ENCODE assay signal across 9 mouse cellular contexts in genomic region chr7:139943674-139944281, GRCm38 (mm10). TPM values are rescaled to one million over a fixed set of nuclear protein-coding genes. Genes with fewer than 3 reads are reported as not detected.
DNase-seq lines count a peak whose midpoint lies in the region; ATAC-seq and TF ChIP-seq lines count a peak whose summit lies in the region.
"Had no signal": no experiment of that assay in that cellular context is flagged by ENCODE, and none has a peak within 500 bp of the region (broad histone marks: within the 10 kb centered on the region; RNA-seq: fewer than 3 reads in every experiment).

Gene Utf1 (plus strand): TSS chr7:139943789.

- no peak for TF ChIP-seq EP300 in heart, adult 2 months (IDR thresholded peaks at IDR 0.05; ENCODE audit: insufficient read depth, low read depth, low read length)

- ATAC-seq in forebrain, embryonic 13.5 days: peak; percentile 36; the same call in 1 of the 2 replicates
- peak; percentile 70 for ATAC-seq in intestine, embryonic 15.5 days
- ATAC-seq in lung, embryonic 15.5 days (ENCODE audit: borderline replicate concordance, extremely low read depth, low FRiP score, low TSS enrichment): peak; percentile 68

- H3K36me3 ChIP-seq in heart, adult 2 months (ENCODE audit: control insufficient read depth, insufficient read depth, low read length): no peaks in the 10 kb centered on the region
- H3K36me3 ChIP-seq in forebrain, embryonic 13.5 days (ENCODE audit: poor library complexity, severe bottlenecking): no peaks in the 10 kb centered on the region
- H3K36me3 ChIP-seq in intestine, embryonic 15.5 days: no peaks in the 10 kb centered on the region
- H3K36me3 ChIP-seq in lung, embryonic 15.5 days: no peaks in the 10 kb centered on the region
- H3K36me3 ChIP-seq: G1E had no signal

- no peak within 1 kb of the TSS for H3K27ac ChIP-seq in heart, adult 2 months
- H3K27ac ChIP-seq in forebrain, embryonic 13.5 days: no peak within 1 kb of the TSS
- H3K27ac ChIP-seq in intestine, embryonic 15.5 days: no peak within 1 kb of the TSS
- no peak within 1 kb of the TSS for H3K27ac ChIP-seq in lung, embryonic 15.5 days

- intact Hi-C loops in heart, adult 2 months (cut with DNase I): loop anchor here (1.0 kb wide), 1 partner anchor 16 kb away; no protein-coding TSS in a partner anchor

- no peak for TF ChIP-seq CTCF in heart, adult 2 months (IDR thresholded peaks at IDR 0.05)

- peak within 1 kb of the TSS; percentile 17 for H3K4me3 ChIP-seq in heart, adult 2 months
- H3K4me3 ChIP-seq in forebrain, embryonic 13.5 days: peak within 1 kb of the TSS; percentile 35
- H3K4me3 ChIP-seq in intestine, embryonic 15.5 days (replicated peaks): peak within 1 kb of the TSS; percentile 37
- peak within 1 kb of the TSS; percentile 32 for H3K4me3 ChIP-seq in lung, embryonic 15.5 days

- peaks cover 22% of the 10 kb centered on the region for H3K27me3 ChIP-seq in heart, adult 2 months (ENCODE audit: control insufficient read depth, insufficient read depth, low read length)
- peaks cover 88% of the 10 kb centered on the region for H3K27me3 ChIP-seq in forebrain, embryonic 13.5 days
- H3K27me3 ChIP-seq in intestine, embryonic 15.5 days (replicated peaks): peaks cover 57% of the 10 kb centered on the region
- H3K27me3 ChIP-seq in lung, embryonic 15.5 days: peaks cover 89% of the 10 kb centered on the region

- DNase-seq in heart, adult 2 months: peak; percentile 24 to 41
- no peak for DNase-seq in heart, adult 11 months
- peak; percentile 23 for DNase-seq in T-cell, adult 2 months (ENCODE audit: low spot score)
- DNase-seq in retina, embryonic 14.5 days (ENCODE audit: low spot score): peak; percentile 44
- DNase-seq in layer of hippocampus, adult 9-10 months (ENCODE audit: low spot score): no peak

- WGBS in heart, adult 2 months: 2% methylated on average over 59 of the region's 59 CpGs
- WGBS in forebrain, embryonic 13.5 days: 1% methylated on average over 59 of the region's 59 CpGs
- WGBS in intestine, embryonic 15.5 days: 1% methylated on average over 59 of the region's 59 CpGs
- 2% methylated on average over 59 of the region's 59 CpGs for WGBS in lung, embryonic 15.5 days

- no peaks in the 10 kb centered on the region for H3K79me2 ChIP-seq in heart, adult 2 months (replicated peaks; ENCODE audit: control insufficient read depth, insufficient read depth, low read length)

- H3K9ac ChIP-seq in heart, adult 2 months (ENCODE audit: low read depth, low read length): no peak within 1 kb of the TSS
- peak within 1 kb of the TSS; percentile 52 for H3K9ac ChIP-seq in forebrain, embryonic 13.5 days
- H3K9ac ChIP-seq in intestine, embryonic 15.5 days: 0 out of 2 replicates have a peak within 1 kb of the TSS, but pooled peaks have one; percentile 28
- no peak within 1 kb of the TSS for H3K9ac ChIP-seq in lung, embryonic 15.5 days

- no peaks in the 10 kb centered on the region for H3K9me3 ChIP-seq in forebrain, embryonic 13.5 days (replicated peaks)
- no peaks in the 10 kb centered on the region for H3K9me3 ChIP-seq in intestine, embryonic 15.5 days
- H3K9me3 ChIP-seq in lung, embryonic 15.5 days: no peaks in the 10 kb centered on the region

- no peaks in the 10 kb centered on the region for H3K4me1 ChIP-seq in heart, adult 2 months (ENCODE audit: control insufficient read depth, insufficient read depth, low read length)
- peaks cover 13% of the 10 kb centered on the region for H3K4me1 ChIP-seq in forebrain, embryonic 13.5 days
- H3K4me1 ChIP-seq in intestine, embryonic 15.5 days (replicated peaks): peaks cover 14% of the 10 kb centered on the region
- 0 out of 2 replicates have a peak, but pooled peaks cover 6% of the 10 kb centered on the region for H3K4me1 ChIP-seq in lung, embryonic 15.5 days

- H3K4me2 ChIP-seq in forebrain, embryonic 13.5 days: peak within 1 kb of the TSS; percentile 57
- peak within 1 kb of the TSS; percentile 74 for H3K4me2 ChIP-seq in intestine, embryonic 15.5 days (replicated peaks)
- H3K4me2 ChIP-seq in lung, embryonic 15.5 days: peak within 1 kb of the TSS; percentile 47

- TF ChIP-seq POLR2A in heart, adult 2 months (IDR thresholded peaks at IDR 0.05; ENCODE audit: insufficient read depth, low read depth, low read length): no peak

RNA-seq across cellular contexts. Expression of gene Utf1, which starts in this region (rescaled TPM):
- not detected for total RNA-seq in heart, adult 2 months (2021)
- polyA plus RNA-seq in heart, adult 2 months (2012; rRNA removed): not detected in 2 replicates
- not detected in 2 replicates for polyA plus RNA-seq in forebrain, embryonic 13.5 days (2015; fragmentation: Nextera tagmentation; extraction: Ambion mirVana)
- not detected in 2 replicates for polyA plus RNA-seq in intestine, embryonic 15.5 days (2015; fragmentation: Nextera tagmentation; extraction: Ambion mirVana)
- polyA plus RNA-seq in lung, embryonic 15.5 days (2015; fragmentation: Nextera tagmentation; extraction: Ambion mirVana): 0.31 TPM in 1 of 2 replicates, not detected in the other
- total RNA-seq: G1E had no signal
- polyA plus RNA-seq: G1E had no signal

Comparison
In these comparisons a context has a peak if more than half of its experiments do, and no peak if none do; other contexts are left out.
1. Peak in DNase-seq and H3K4me3 ChIP-seq in heart, adult 2 months; RNA of the gene not detected or under 1 TPM.
2. Peak in ATAC-seq, H3K4me3 ChIP-seq, H3K9ac ChIP-seq and H3K4me2 ChIP-seq in forebrain, embryonic 13.5 days; RNA of the gene not detected or under 1 TPM.
3. Peak in ATAC-seq, H3K4me3 ChIP-seq, H3K9ac ChIP-seq and H3K4me2 ChIP-seq in intestine, embryonic 15.5 days; RNA of the gene not detected or under 1 TPM.
4. Peak in ATAC-seq, H3K4me3 ChIP-seq and H3K4me2 ChIP-seq in lung, embryonic 15.5 days; RNA of the gene not detected or under 1 TPM.
5. DNase-seq: peak in T-cell, adult 2 months (single experiment) and retina, embryonic 14.5 days (single experiment); none in heart, adult 11 months (single experiment) and layer of hippocampus, adult 9-10 months (single experiment).
6. Peak in every context shown above with its lines, with median percentiles within 50 percentile points of each other: H3K4me3 ChIP-seq, ATAC-seq and H3K4me2 ChIP-seq.